Mouse (Mus musculus) layer of hippocampus, adult 18-20 months (tissue): ENCODE measurements at regions not wholly inside any gene's neighbourhood (a gene's known extent, or its start where the extent isn't known, plus 50 kb on each side); places are given as distances from the start of the nearest gene placed in this dataset.

ENCODE experiments used
- DNase-seq, 2 experiments: peaks; one replicate each; pipeline ENCODE4 v3.0.0; 2022; ENCODE audit warnings: low spot score in 2 of 2

GRCm38 (mm10) chr10:17074013-17074401 lies 649.0 kb upstream of the Cited2 start:
- no peak for DNase-seq

- DNase-seq = no peak
Observed at GRCm38 (mm10) chr10:17074402-17075027, 648.5 kb upstream of the Cited2 start.

DNA sequence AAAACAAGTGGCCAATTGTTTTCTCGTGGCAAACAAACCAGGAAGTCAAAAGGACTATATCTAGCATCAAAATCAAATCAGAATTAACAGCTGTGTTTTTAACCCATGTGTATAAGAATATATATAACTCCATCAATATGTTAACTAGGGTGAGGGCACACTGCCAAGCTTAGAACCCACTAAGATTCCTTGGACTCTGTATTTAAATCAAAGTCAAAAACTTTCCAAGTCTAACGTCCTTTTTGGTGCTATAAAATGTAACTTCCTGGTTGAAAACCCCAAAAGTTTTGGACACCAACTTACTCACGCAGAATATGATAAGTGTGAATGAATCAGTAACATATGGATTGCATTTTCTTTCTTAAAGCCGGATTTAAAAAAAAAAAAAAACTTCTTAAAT lies 647.9 kb upstream of the Cited2 start:
- no peak for DNase-seq

DNA sequence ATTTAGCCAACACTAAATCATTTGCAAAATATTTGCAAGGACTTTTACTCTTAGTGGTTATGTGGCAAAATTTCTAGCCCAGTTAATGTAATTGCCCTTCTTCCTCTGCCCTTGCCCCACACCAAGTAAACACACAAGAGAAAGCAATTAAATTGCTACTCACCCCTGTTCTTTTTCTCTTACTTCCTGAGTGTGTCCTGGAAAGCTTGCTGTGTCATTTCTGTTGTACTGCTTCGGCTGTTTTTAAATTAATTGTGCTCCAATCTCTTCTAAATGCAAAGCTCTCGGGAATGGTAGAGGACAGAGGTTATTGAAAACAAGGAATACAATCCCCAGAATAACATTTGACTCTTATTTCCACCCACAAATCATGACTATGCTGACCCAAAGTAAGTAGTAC lies 647.4 kb upstream of the Cited2 start:
- DNase-seq = no peak

DNA sequence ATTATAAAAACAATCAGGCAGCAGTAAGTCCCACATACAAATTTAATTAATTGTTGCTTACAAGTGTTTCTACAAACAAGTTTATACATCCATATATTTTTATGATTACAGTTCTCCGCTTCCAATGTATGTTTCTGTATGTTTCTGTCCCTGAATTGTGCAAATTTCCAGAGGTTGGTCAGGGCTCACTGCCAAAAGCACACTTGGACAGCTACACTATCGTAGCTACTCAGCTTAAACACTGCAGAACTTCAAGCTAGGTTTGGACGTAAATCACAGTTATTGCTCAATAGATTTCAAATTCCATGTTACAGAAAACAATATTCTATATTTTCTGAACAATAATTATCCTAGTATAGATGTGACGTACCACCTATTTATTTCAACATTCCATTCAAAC lies 646.8 kb upstream of the Cited2 start:
- DNase-seq = no peak

GRCm38 (mm10) chr10:17077580-17077979 lies 645.4 kb upstream of the Cited2 start:
- no peak for DNase-seq

DNA sequence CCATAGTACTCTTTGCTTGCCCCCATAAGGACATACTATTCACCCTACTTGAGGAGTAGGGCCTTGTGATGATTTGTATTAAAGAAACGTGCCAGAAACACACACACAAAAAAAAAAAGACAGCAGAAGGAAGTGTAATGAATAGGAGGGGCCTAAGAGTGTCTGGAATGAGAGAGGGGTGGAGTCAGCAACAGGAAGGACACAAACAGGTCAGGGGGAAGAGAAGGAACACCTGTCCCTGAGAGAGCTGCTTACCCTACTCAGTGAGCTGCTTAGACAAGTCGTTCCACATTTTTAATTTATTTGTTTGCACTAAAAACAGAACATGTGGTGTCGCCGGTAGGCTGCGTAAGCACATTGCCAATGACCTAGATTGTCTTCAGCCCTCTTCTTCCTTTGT lies 642.2 kb upstream of the Cited2 start:
- no peak for DNase-seq

GRCm38 (mm10) chr10:17082926-17083325 lies 640.1 kb upstream of the Cited2 start:
- DNase-seq = no peak

DNA sequence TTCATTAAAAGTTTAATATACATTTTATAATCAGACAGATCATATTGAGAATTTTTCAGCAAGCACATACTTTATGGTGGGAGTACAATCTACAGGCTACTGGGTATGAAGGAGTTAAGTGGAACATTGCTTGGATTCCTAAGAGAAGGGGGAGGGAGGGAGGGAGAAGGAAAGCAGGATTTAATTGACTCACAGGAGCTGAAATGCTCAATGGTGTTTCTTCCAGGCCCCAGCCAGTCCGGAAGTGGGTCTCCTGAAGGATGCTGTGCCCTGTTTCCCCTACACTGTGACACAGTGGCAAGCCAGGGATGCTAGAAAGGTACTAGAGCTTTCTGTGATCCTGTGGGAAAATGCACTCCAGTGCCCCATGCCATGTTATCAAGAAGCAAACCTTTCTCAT lies 621.0 kb upstream of the Cited2 start:
- no peak for DNase-seq

- DNase-seq = no peak
Observed at GRCm38 (mm10) chr10:17103416-17103815, 619.6 kb upstream of the Cited2 start.

DNA sequence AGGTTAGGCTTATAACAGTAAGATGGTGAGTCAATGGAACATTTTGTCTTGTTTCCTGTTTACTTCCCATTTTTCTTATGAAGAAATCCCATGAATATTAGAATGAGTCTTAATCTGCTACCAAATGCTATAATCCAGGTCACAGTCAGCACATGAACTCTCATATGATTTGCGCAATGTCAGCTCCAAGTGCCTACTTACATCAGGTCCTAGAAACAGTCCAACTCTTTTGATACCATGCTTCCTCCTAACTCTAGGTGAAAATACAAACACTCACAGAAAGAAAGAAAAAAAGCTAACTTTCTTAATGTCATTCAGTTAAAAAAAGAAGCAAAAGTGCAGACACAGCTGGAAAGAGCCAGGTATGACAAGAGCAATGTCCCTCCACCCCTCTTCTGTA lies 616.2 kb upstream of the Cited2 start:
- DNase-seq = no peak

- DNase-seq = no peak
Observed at GRCm38 (mm10) chr10:17111071-17111470, 611.9 kb upstream of the Cited2 start.

GRCm38 (mm10) chr10:17114805-17115204 lies 608.2 kb upstream of the Cited2 start:
- no peak for DNase-seq

DNA sequence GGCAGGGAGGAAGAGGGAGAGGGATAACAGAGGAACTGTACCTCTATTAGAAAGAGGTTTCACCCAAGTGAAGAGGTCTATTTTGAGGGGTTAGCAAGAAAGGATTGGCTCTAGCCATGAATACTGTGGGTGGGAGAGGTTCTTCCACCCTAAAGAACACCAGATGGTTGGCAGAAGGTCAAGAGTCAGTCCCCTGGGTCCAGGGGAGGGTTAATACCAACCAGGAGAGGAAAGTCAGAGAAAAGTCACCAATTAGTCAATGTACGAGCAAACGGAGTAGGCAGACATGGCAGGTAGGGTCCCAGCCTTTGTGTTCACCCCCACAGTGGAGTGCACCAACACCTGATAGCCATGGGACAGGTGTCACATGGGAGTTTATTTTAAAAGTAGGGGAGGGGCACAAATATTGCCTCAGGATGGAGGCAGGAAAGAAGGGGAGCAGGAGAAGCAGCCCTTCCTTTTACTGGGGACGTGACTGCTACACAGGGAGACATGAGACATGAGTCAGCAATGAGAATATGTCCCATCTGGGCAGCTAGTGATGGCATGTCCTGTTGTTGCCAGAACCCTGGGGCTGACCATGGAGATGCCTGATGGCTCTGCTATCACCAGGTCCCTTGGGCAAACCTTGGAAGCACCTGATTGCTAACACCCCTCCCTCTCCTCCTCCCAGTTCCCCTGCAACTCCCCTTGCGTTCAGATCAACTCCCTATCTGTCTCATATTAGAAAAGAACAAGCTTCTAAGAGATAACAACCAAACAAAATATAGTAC lies 593.4 kb upstream of the Cited2 start:
- DNase-seq = no peak

DNA sequence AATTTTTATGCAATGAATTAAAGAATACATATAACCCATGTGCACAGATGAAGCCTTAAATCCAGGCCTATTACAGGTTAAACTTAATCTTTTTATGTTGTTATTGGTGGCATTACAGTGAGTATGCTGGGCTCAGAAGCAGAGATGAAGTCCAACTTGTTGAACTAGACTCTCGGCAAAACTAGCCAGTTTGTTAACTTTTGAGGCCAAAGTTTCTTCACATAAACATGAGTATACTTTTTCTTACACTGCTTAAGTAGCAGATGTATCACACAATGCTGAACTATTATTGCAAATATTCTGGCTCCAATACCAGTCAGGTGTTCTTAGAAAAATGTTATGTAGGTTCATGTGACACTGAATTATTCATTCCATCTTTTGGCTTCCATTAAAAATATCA lies 592.4 kb upstream of the Cited2 start:
- DNase-seq = no peak

DNA sequence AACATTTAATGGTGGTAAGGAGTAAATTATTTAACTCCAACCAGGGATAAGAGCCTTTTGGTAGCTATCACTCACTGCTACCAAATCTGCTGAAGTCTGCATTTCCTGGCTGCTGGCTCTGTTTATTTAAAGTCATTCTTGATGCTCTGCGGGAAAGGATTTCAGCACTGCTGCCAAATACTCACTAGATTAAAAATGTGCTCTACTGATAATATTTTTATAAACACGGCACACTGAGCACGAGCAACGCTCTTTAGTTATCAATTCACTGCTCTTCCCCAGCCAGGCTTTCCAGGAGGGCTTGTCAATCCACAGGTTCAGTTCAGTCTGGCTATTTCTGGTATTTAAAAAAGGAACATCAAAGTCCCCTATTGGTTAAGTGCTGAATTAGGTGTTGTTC lies 591.3 kb upstream of the Cited2 start:
- peak; percentile 3 to 39 for DNase-seq

- peak in 1 of 2 experiments; percentile 11 for DNase-seq
Observed at GRCm38 (mm10) chr10:17175385-17175784, 547.6 kb upstream of the Cited2 start.

DNA sequence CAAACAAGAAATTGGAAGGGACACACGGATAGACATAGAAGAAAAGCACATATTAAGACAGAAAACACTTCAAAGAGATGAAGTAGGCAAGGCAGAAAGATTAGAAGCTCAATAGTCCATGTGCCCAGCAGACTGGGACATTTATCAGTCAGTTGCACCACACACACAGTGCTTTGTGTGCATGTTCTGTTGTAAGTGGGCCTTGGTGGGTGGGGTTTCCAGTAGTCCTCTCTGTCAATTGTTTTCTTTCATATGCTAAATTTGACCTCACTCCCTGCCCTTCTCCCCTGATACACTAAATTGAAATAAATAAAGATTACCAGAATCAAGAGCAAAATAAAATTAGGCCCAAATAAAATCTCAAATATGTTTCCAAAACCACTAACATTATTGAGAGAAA lies 546.0 kb upstream of the Cited2 start:
- DNase-seq = no peak

DNA sequence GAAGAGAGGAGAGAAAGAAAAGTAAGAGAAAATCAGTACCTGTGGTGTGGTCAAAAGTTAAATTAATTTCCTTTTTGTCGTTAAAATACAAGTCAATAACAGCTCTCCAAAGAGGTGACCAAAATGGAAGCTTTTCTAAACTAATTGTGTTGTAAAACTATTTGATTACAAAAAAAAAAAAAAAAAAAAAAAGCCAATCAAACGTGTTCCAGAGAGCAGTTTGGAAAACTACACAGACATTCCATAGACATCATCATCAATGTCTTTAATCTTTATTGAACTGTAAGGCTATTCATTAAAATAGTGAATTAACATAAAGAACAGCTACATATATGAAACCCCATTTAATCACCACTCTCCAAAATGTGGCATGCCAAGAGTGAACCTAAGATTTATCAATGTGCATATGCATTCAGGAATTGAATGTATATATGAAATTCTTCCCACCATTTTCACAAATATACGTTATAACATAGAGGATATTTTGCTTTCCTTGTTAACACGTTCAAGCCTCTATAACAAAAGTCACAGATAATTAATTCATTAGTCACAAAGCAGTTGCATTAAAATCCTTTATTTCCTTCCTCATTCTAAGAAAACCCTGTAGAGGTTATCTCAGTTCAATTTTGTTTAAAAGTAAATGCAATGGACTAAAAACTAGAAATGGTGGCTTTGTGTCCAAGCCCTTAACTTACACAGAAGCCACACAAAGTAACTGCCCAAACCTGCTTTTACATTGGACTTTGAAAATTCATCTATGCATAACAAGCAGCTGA lies 545.3 kb upstream of the Cited2 start:
- DNase-seq = no peak

DNA sequence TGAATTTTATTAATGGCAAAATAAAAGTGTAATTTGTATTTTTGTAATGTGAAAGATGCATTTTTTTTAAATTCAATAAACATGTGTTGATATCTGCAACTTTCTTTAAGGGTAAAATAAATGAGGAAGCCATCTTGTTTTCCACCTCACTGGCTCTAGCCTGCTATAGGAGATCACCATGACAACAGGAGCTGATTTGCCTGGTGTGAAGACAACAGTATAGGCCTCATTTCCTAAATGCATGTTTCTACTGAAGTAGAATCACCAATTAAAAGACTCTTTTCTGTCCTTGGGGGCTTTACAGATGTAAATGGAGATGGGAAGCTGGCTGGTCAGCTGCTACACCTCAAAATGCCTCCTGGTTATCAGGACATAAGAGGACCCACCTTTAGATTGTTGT lies 544.4 kb upstream of the Cited2 start:
- no peak for DNase-seq

DNA sequence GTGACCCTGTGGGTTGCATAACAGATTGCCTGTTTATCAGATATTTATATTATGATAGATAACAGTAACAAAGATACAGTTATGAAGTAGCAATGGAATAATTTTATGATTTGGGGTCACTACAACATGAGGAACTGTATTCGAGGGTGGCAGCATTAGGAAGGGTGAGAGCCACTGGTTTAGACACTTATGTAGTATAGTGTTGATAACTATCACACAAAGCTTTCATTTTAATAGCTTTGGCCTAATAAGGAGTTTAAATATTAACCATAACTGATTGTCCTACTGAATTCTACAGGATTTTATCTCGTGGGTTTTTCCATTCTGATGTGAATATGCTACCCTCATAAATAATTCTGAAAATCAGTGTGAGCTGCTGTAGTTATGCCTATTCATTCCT lies 538.6 kb upstream of the Cited2 start:
- DNase-seq = no peak

- no peak for DNase-seq
Observed at GRCm38 (mm10) chr10:17196205-17196604, 526.8 kb upstream of the Cited2 start.
